Mouse (Mus musculus) CD4-positive, CD25-positive, alpha-beta regulatory T cell, adult 4 months (primary cell): ENCODE measurements around the gene BC052040. TPM values are rescaled to one million over a fixed set of nuclear protein-coding genes. Genes with fewer than 3 reads are reported as not detected.

Experiments used
- ATAC-seq: one replicate; pipeline ENCODE4 v1.8.0; 2017
- polyA plus RNA-seq, 2 experiments: library from polyadenylated mRNA; unstranded; fragments of 100-300 nt; shearing (Covaris generic); gene quantifications; one replicate each; pipeline ENCODE4 v1.2.1; 2017

Gene BC052040
- polyA plus RNA-seq, 2 experiments from 2014 or later: 12.9 to 13.4 TPM

GRCm38 (mm10) chr2:115602116-115602515 lies 20.6 kb downstream of the BC052040 start:
- no peak for ATAC-seq

- ATAC-seq: no peak
Observed at GRCm38 (mm10) chr2:115604132-115604531, 22.6 kb downstream of the BC052040 start.

GRCm38 (mm10) chr2:115605829-115606336 lies 24.4 kb downstream of the BC052040 start:
- no peak for ATAC-seq

- no peak for ATAC-seq
Observed at GRCm38 (mm10) chr2:115609020-115609419, 27.5 kb downstream of the BC052040 start.

GRCm38 (mm10) chr2:115610092-115610491 lies 28.6 kb downstream of the BC052040 start:
- no peak for ATAC-seq

GRCm38 (mm10) chr2:115610503-115610902 lies 29.0 kb downstream of the BC052040 start:
- ATAC-seq: no peak

GRCm38 (mm10) chr2:115613830-115614520 lies 32.5 kb downstream of the BC052040 start:
- no peak for ATAC-seq

- ATAC-seq: no peak
Observed at GRCm38 (mm10) chr2:115628471-115628870, 47.0 kb downstream of the BC052040 start.

GRCm38 (mm10) chr2:115631031-115631434 lies 49.5 kb downstream of the BC052040 start:
- ATAC-seq: no peak

- no peak for ATAC-seq
Observed at GRCm38 (mm10) chr2:115631826-115632225, 50.3 kb downstream of the BC052040 start.

GRCm38 (mm10) chr2:115650203-115650602 lies 68.7 kb downstream of the BC052040 start:
- no peak for ATAC-seq

GRCm38 (mm10) chr2:115659712-115660111 lies 78.2 kb downstream of the BC052040 start:
- ATAC-seq: no peak

GRCm38 (mm10) chr2:115660213-115661120 lies 79.0 kb downstream of the BC052040 start:
- no peak for ATAC-seq

GRCm38 (mm10) chr2:115667516-115667915 lies 86.0 kb downstream of the BC052040 start:
- no peak for ATAC-seq

- no peak for ATAC-seq
Observed at GRCm38 (mm10) chr2:115673054-115673660, 91.6 kb downstream of the BC052040 start.

GRCm38 (mm10) chr2:115678786-115679185 lies 97.3 kb downstream of the BC052040 start:
- no peak for ATAC-seq

GRCm38 (mm10) chr2:115685250-115685649 lies 103.7 kb downstream of the BC052040 start:
- ATAC-seq: no peak

GRCm38 (mm10) chr2:115687612-115688011 lies 106.1 kb downstream of the BC052040 start:
- ATAC-seq: no peak

GRCm38 (mm10) chr2:115688282-115688681 lies 106.8 kb downstream of the BC052040 start:
- no peak for ATAC-seq

GRCm38 (mm10) chr2:115693841-115694240 lies 112.3 kb downstream of the BC052040 start:
- no peak for ATAC-seq

GRCm38 (mm10) chr2:115694386-115694785 lies 112.9 kb downstream of the BC052040 start:
- no peak for ATAC-seq

- ATAC-seq: no peak
Observed at GRCm38 (mm10) chr2:115699032-115699431, 117.5 kb downstream of the BC052040 start.

GRCm38 (mm10) chr2:115702610-115703009 lies 121.1 kb downstream of the BC052040 start:
- no peak for ATAC-seq
